Mouse (Mus musculus) embryonic facial prominence, embryonic 11.5 days (tissue): ENCODE measurements around the gene Actl11. TPM values are rescaled to one million over a fixed set of nuclear protein-coding genes. Genes with fewer than 3 reads are reported as not detected.
A peak's percentile ranks its signal among the peaks of the same experiment; 100 is the strongest.

Experiments used
- ATAC-seq: fragments of 200-750 bp; cut with Nextera tagmentation; replicated peaks from 2 replicates; pipeline ENCODE4 v1.8.0; 2017; ENCODE audit warnings: low read depth; ENCODE audit not compliant: insufficient number of reproducible peaks, low FRiP score, low TSS enrichment
- DNase-seq: peaks from one replicate; pipeline ENCODE4 v3.0.0-alpha.2; 2015; ENCODE audit warnings: low spot score
- H3K27ac ChIP-seq: fragments of 300-500 bp; sonication (generic); replicated peaks from 2 replicates; pipeline ENCODE4 v1.5.1; 2014; ENCODE audit warnings: mild to moderate bottlenecking, low read depth, low read length, control low read depth
- H3K27me3 ChIP-seq: fragments of 300-500 bp; sonication (generic); 2 replicates; pipeline ENCODE4 v1.6.1; 2014; ENCODE audit warnings: mild to moderate bottlenecking, low read length, moderate library complexity, mixed read lengths; ENCODE audit not compliant: control insufficient read depth, insufficient read depth
- H3K36me3 ChIP-seq: fragments of 300-500 bp; sonication (generic); replicated peaks from 2 replicates; pipeline ENCODE4 v1.6.1; 2014; ENCODE audit warnings: low read depth, mild to moderate bottlenecking, low read length, moderate library complexity, mixed read lengths; ENCODE audit not compliant: control insufficient read depth, insufficient read depth
- H3K4me1 ChIP-seq: fragments of 300-500 bp; sonication (generic); 2 replicates; pipeline ENCODE4 v1.6.1; 2014; ENCODE audit warnings: low read length, mixed read lengths; ENCODE audit not compliant: control insufficient read depth, insufficient read depth
- H3K4me2 ChIP-seq: fragments of 300-500 bp; sonication (generic); 2 replicates; pipeline ENCODE4 v1.6.1; 2014; ENCODE audit warnings: low read depth, mild to moderate bottlenecking, control low read depth, low read length, moderate library complexity
- H3K4me3 ChIP-seq: fragments of 300-500 bp; sonication (generic); 2 replicates; pipeline ENCODE4 v1.5.1; 2014; ENCODE audit warnings: low read depth, low read length, control low read depth
- H3K9ac ChIP-seq: fragments of 300-500 bp; sonication (generic); replicated peaks from 2 replicates; pipeline ENCODE4 v1.6.1; 2014; ENCODE audit warnings: mild to moderate bottlenecking, control low read depth, low read length
- H3K9me3 ChIP-seq: fragments of 300-500 bp; sonication (generic); replicated peaks from 2 replicates; pipeline ENCODE4 v1.6.1; 2016; ENCODE audit warnings: mild to moderate bottlenecking, low read length, inconsistent platforms, mixed read lengths; ENCODE audit not compliant: control insufficient read depth
- WGBS: fragments of 180-500 bp; shearing (Covaris S2); extraction: QIAGEN DNeasy Blood & Tissue Kit; methylation state at CpG from one replicate; pipeline ENCODE4 v1.1.7; 2014; 5-methylcytosine and 5-hydroxymethylcytosine counted together
- polyA plus RNA-seq: library from polyadenylated mRNA; unstranded; fragments of >200 nt; fragmentation: Nextera tagmentation; extraction: Ambion mirVana; gene quantifications from 2 replicates; pipeline ENCODE4 v1.2.1, GENCODE M21; 2014

Actl11 gene
- polyA plus RNA-seq: not detected in 2 replicates

DNA sequence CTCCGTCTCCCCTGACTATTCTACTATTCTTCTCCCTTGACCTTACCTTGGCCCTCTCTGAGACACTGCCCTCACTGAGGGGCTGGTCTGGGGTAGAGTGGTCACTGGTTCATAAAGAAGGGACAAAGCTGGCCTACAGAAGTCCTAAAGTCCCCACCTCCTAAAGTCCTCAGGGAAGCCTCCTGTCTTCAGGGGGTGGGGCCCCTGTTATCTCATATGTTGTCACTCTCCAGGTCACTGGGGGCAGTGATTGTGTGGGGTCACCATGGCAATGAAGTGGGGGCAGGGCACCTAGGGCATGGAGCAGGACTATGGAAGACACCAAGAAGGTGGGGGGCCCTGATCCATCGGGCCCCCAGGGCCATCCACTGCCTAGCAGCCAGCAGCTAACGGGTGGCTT lies at the start of gene Actl11:
Actl11 (plus strand) TSS at position 301 of the 400 bp plus-strand sequence.
- H3K4me2 ChIP-seq: no peak within 1 kb of the TSS
- no peak within 1 kb of the TSS for H3K27ac ChIP-seq
- no peaks in the 10 kb centered on the region for H3K36me3 ChIP-seq
- no peaks in the 10 kb centered on the region for H3K27me3 ChIP-seq
- DNase-seq: no peak
- H3K9me3 ChIP-seq: no peaks in the 10 kb centered on the region
- H3K4me1 ChIP-seq: no peaks in the 10 kb centered on the region
- H3K9ac ChIP-seq: no peak within 1 kb of the TSS
- no peak for ATAC-seq
- WGBS: 74% methylated on average over 3 of the region's 3 CpGs
- no peak within 1 kb of the TSS for H3K4me3 ChIP-seq

DNA sequence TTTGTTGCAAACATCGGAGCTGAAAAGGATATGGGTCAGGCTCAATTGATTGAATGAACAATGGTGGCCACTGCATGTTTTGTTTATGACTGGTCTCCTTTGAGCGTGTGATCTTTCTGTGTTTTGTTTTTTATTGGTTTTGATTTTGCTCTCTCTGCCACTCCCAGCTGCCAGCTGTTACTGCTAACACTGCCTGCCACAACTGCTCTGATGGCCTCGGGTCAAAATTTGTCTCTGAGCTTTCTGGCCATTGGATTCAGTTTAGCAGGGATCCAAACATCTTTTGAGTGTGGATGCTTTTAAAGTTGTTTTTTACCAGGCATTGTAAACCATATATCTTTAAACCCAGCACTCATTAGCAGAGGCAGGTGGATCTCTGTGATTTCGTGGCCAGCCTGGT lies 47.9 kb upstream of the Actl11 start:
- no peak for ATAC-seq
- no peak for DNase-seq
- H3K4me1 ChIP-seq: no peaks in the 10 kb centered on the region
- no peak overlapping the region for H3K4me3 ChIP-seq
- no peaks in the 10 kb centered on the region for H3K9me3 ChIP-seq
- no peak overlapping the region for H3K4me2 ChIP-seq
- no peak overlapping the region for H3K27ac ChIP-seq
- no peaks in the 10 kb centered on the region for H3K27me3 ChIP-seq
- H3K9ac ChIP-seq: no peak overlapping the region
- H3K36me3 ChIP-seq: no peaks in the 10 kb centered on the region
- 71% methylated on average over 4 of the region's 4 CpGs for WGBS

DNA sequence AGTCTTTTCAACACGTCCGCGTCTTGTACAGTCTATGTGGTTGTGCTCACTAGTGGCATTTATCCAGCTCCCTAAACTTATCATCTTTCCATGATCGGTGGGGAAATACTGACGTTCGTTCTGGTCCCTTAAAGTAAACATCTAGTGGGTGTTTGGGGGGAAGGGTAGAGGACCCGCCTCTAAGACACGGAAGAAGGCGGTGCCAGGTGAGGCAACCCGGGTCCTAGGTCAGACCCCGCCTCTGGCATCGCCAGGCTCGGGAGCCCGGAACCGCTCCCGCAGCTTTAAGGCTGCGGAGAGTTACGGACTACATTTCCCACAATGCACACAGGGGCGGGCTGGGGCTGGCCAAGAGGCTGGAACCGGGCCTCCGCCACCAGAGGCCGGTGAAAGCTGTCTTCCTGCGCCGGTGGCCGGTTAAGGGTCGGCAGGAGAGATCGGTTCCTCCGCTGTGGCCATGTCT lies 40.4 kb upstream of the Actl11 start, which contains the start of gene Mon1a:
Mon1a (plus strand) TSS at position 348 of the 463 bp plus-strand sequence.
- H3K36me3 ChIP-seq: no peaks in the 10 kb centered on the region
- no peak within 1 kb of the TSS for H3K27ac ChIP-seq
- peak within 1 kb of the TSS; percentile 68 for H3K4me3 ChIP-seq
- H3K9ac ChIP-seq: peak within 1 kb of the TSS; percentile 60
- ATAC-seq (peak; percentile 95), DNase-seq (peak; percentile 92)
- H3K9me3 ChIP-seq: no peaks in the 10 kb centered on the region
- no peaks in the 10 kb centered on the region for H3K4me1 ChIP-seq
- peak within 1 kb of the TSS; percentile 79 for H3K4me2 ChIP-seq
- under 1% methylated on average over 28 of the region's 28 CpGs for WGBS
- H3K27me3 ChIP-seq: no peaks in the 10 kb centered on the region

DNA sequence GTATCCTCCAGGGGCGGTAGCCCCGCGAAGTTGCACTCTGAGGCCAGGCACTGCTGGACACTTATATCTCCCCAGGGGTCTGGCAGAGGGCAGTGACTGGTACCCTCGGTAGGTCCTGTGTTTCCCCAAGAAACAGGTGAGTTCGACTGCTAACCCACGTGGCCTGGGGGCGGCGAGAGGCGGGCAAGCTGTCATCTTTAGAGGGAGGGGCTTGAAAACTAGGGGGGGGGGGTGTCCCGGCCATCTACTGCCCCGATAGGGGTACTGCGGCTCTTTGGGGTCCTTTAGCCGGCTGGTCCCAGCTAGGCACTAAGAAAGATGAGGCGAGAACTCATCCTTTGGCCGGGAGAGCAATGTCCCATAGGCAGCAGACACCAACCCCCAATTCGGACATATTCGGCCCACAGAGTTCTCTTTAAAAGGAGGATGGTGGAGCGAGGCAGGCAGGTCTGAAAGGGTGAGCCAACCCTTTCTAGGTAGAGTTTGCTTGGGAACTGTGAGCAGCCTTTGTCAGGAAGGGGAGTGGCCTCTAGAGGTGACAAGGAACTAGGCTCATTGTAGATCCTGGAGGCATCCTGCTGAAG lies 39.9 kb upstream of the Actl11 start:
- peak; percentile 52 for DNase-seq
- Histone ChIP-seq H3K4me2 (peak overlapping the region; percentile 79), H3K4me3 (peak overlapping the region; percentile 68), H3K27ac (no peak overlapping the region), H3K27me3 (no peaks in the 10 kb centered on the region), H3K36me3 (no peaks in the 10 kb centered on the region), H3K4me1 (no peaks in the 10 kb centered on the region), H3K9me3 (no peaks in the 10 kb centered on the region), H3K9ac (peak overlapping the region; percentile 60)
- peak; percentile 75 for ATAC-seq
- WGBS: under 1% methylated on average over 18 of the region's 18 CpGs

DNA sequence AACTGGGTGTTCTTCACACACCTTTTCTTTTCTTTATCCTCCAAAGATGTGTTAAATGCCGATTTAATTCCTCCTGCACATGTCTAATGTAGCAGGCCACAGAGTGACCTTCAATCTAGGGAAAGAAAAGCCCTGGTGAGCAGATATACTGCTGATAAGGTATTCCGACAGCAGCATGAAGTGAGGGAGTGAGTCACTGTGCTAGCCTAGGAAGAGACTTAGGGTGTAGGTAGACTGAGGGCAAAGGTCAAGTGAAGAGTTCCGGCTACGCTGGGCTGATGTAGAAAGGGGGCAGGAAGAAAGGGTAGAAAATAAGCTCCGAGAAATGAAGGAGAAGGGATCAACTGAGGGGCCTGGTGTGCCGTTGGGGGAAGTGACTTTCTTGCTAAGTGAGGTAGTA lies 38.0 kb upstream of the Actl11 start:
- no peaks in the 10 kb centered on the region for H3K36me3 ChIP-seq
- H3K27me3 ChIP-seq: no peaks in the 10 kb centered on the region
- H3K4me1 ChIP-seq: no peaks in the 10 kb centered on the region
- ATAC-seq (no peak), DNase-seq (no peak)
- no peak overlapping the region for H3K27ac ChIP-seq
- no peak overlapping the region for H3K4me3 ChIP-seq
- no peak overlapping the region for H3K4me2 ChIP-seq
- H3K9me3 ChIP-seq: no peaks in the 10 kb centered on the region
- 87% methylated on average over 6 of the region's 6 CpGs for WGBS
- no peak overlapping the region for H3K9ac ChIP-seq

DNA sequence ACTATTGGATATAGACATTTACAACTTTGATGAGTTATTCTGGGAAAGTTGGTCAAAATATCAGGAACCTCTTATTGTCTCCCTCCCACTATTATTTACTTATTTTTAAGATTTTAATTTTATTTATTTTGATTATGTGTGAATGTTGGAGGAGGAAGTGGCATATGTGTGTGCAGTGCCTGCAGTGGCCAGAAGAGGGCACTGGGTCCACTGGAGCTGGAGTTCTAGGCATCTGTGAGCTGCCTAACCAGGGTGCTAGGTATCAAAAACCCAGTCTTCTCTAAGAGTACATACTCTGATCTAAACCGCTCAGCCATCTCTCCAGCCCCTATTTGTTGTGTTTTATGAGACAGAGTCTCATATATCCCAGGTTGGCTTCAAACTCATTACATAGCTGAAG lies 37.2 kb upstream of the Actl11 start:
- Histone ChIP-seq H3K4me3 (no peak overlapping the region), H3K9ac (no peak overlapping the region), H3K4me2 (no peak overlapping the region), H3K36me3 (no peaks in the 10 kb centered on the region), H3K4me1 (no peaks in the 10 kb centered on the region), H3K27ac (no peak overlapping the region), H3K27me3 (no peaks in the 10 kb centered on the region), H3K9me3 (no peaks in the 10 kb centered on the region)
- DNase-seq (no peak), ATAC-seq (no peak)
- WGBS: 96% methylated on average over 1 of the region's 1 CpGs

DNA sequence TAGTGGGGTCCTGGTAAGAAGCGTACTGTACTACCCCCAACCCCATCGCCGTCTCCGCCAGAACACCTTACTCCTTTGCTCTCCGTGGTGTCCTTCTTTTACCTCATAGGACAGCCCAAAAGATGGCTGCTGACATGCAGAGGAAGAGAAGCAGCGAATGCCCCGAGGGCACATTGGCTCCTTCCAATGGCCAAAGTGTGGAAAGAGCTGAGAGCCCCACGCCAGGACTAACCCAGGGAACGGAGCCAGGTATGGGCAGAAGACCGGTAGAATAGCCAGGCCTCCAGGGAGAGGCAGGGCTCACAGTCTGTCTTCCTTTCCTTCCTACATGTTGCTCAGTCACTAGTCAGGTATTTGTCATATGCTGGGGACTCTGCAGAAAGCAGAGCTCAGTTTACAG lies 29.7 kb upstream of the Actl11 start:
- peaks cover 3% of the 10 kb centered on the region for H3K27me3 ChIP-seq
- H3K4me3 ChIP-seq: no peak overlapping the region
- H3K9ac ChIP-seq: no peak overlapping the region
- ATAC-seq: no peak
- DNase-seq: no peak
- no peak overlapping the region for H3K4me2 ChIP-seq
- no peaks in the 10 kb centered on the region for H3K9me3 ChIP-seq
- H3K27ac ChIP-seq: no peak overlapping the region
- no peaks in the 10 kb centered on the region for H3K36me3 ChIP-seq
- no peaks in the 10 kb centered on the region; the same call in 1 of the 2 replicates for H3K4me1 ChIP-seq
- WGBS: 80% methylated on average over 10 of the region's 10 CpGs

DNA sequence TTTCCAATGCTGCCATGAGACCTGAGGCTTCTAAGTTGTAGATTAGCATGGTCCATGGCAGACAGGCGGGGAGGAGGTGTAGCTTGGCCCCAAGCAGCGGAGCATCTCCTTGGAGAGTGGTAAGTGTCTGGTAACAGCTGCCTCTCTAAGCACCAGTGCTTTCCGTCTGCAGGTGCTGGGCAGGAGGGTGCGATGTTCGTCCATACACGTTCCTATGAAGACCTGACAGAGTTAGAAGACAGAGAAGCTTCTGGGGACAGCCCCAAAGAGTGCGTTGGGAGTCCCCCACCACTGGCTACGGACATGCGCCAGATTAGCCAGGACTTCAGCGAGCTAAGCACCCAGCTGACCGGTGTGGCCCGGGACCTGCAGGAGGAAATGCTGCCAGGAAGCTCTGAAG lies 28.4 kb upstream of the Actl11 start:
- Histone ChIP-seq H3K9ac (no peak overlapping the region), H3K4me2 (no peak overlapping the region), H3K4me1 (no peaks in the 10 kb centered on the region; the same call in 1 of the 2 replicates), H3K27ac (no peak overlapping the region), H3K9me3 (no peaks in the 10 kb centered on the region), H3K4me3 (no peak overlapping the region), H3K27me3 (peaks cover 3% of the 10 kb centered on the region), H3K36me3 (no peaks in the 10 kb centered on the region)
- WGBS: 61% methylated on average over 12 of the region's 12 CpGs
- DNase-seq: no peak
- no peak for ATAC-seq
